Mouse (Mus musculus): ENCODE data around the gene Rcl1.

- TF ChIP-seq CTCF (IDR thresholded peaks at IDR 0.05; ENCODE audit: low read depth) (no peak), EP300 (IDR thresholded peaks at IDR 0.05; ENCODE audit: low read depth) (no peak)
These were observed 19.1 kb downstream of the Rcl1 start for GRCm38 (mm10) chr19:29120311-29120710.
